Mouse (Mus musculus) layer of hippocampus, adult 18-20 months (tissue): ENCODE data around the gene Nadsyn1. TPM values are rescaled to one million over a fixed set of nuclear protein-coding genes. Genes with fewer than 3 reads are reported as not detected.

Experiments used
- DNase-seq, 2 experiments: peaks; one replicate each; pipeline ENCODE4 v3.0.0; 2022; ENCODE audit warnings: low spot score in 2 of 2
- total RNA-seq, 2 experiments: library from RNA; stranded (reverse); gene quantifications; 2 replicates each; pipeline ENCODE4 v1.2.3; 2021

Gene Nadsyn1
- total RNA-seq, 2 experiments from 2014 or later = 6.4 to 6.8 TPM

- DNase-seq = peak; percentile 52 to 78
Observed at GRCm38 (mm10) chr7:143805199-143805624, 17.4 kb downstream of the Nadsyn1 start.

DNA sequence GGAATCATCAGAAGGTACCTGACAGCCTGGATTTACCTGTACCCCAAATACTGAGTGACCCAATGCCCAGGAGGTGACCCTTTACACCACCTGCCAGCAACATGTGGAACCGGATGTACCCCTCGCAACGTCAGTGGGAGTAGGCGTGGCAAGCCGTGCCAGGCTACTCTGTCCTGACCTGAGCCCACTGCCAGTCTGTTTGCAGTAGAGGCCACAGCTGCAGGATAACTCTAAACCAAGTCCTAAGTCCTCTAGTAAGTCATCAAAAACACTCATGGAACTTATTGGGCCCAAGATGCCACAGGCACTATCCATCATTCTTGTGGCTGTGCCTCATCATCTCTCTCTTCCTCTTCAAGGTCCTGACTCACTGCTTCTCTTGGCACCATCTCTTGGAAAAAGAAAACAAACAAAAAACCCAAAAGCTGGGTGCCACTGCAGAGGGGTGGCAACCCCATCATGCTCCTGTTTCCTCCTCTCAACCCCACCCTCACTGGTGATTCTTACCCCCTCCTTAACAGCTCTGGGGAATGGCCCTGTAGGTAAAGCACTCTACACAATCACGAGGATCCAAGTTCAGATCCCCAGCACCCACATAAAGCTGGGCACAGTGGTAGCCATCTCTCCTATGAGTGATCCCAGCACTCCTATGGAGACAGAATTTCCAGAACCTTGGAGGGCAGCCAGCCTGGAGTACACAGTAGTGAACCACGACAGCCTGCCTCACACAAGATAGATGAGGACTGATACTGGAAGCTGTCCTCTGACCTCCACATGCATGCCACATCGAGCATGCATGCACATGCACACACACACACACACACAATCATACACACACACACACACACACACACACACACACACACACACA is 21.2 kb downstream of the Nadsyn1 start:
- no peak for DNase-seq

DNA sequence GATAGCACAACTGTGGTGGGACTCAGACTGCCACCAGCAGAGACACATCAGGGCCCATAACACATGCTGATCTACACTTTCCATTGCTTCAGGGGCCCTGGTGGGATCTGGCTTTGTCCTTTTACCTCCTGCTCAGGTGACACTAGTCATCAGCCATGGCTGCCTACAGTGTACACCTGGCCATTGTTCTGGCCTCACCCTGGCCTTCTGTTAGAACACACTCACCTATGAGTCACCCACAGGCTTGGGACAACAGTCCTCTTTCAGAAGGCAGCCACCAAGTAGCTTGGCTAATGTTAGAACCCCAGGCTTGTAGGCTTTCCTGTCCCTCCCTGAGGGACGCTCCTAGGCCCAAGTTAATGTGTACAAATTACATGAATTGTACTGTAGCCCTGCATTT is 21.9 kb downstream of the Nadsyn1 start:
- no peak for DNase-seq

GRCm38 (mm10) chr7:143798783-143799182 is 23.9 kb downstream of the Nadsyn1 start:
- DNase-seq = no peak

DNA sequence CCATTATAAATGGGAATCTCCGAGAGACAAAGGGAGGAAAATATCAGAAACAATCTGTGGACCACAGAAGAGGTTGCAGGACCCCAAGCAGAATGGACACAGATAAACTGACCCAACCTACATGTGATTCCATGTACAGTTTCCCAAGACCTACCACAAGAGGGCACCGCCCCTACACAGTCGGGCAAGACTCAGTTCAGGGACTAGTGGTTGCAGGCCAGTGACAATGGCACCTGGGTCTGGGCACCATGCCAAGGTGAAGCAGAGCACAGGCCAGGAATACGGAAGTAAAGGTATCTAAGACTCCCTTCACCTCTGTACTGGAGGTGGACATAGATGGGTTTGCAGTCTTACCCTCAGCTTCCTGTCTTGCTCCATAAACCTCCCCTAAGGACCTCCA is 29.5 kb downstream of the Nadsyn1 start:
- DNase-seq = no peak

GRCm38 (mm10) chr7:143792336-143792985 is 30.2 kb downstream of the Nadsyn1 start:
- no peak for DNase-seq

- DNase-seq = peak; percentile 50 to 56
Observed at GRCm38 (mm10) chr7:143783996-143784829, 38.4 kb downstream of the Nadsyn1 start, which contains the start of gene Mrgpre. Mrgpre (minus strand) TSS chr7:143784500.

- no peak for DNase-seq
Observed at GRCm38 (mm10) chr7:143783378-143783995, 39.2 kb downstream of the Nadsyn1 start.

- DNase-seq = no peak
Observed at GRCm38 (mm10) chr7:143777375-143777774, 45.3 kb downstream of the Nadsyn1 start.

DNA sequence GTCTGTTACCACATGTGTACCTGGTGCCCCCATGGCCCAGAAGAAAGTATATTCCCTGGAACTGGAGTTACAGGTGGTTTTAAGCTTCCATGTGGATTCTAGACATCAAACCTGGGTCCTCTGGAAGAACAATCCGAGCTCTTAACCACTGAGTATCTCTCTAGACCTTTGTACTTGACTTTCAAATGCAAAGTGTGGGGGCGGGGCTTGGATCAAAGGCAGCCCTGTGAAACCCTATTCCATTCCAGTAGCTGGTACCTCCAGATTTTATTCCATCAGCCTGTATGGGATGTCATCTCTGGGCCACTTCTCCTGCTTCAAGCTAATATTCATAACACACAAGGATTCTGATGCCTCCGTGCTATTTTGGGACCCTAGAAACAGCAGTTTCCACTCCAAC is 46.5 kb downstream of the Nadsyn1 start:
- DNase-seq = no peak

GRCm38 (mm10) chr7:143769461-143769860 is 53.2 kb downstream of the Nadsyn1 start:
- DNase-seq = no peak

GRCm38 (mm10) chr7:143768267-143768666 is 54.4 kb downstream of the Nadsyn1 start:
- DNase-seq = no peak

- no peak for DNase-seq
Observed at GRCm38 (mm10) chr7:143766893-143767292, 55.8 kb downstream of the Nadsyn1 start, which contains the start of gene Mrgprg. Mrgprg (minus strand) TSS chr7:143766993.

GRCm38 (mm10) chr7:143764876-143765530 is 57.6 kb downstream of the Nadsyn1 start:
- DNase-seq = no peak

- no peak for DNase-seq
Observed at GRCm38 (mm10) chr7:143763794-143764193, 58.9 kb downstream of the Nadsyn1 start.

DNA sequence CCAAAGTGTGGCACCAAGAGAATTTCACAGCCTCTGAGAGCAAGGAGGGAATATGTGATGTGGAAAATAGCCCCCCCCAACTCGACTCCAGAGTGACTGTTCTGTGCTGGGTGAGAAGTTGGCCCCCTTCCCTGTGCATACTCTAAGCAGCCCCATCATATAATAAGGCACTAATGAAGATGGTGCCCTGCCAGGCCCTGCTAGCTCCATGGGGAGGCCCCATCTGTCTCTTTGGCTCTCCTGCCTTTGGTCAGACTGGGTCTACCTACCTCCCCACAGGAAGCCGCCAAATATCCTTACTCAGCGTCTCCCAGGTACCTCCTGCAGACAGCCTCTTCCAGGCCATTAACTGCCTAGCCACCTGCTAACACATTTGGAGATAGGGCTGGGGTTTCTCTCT is 63.7 kb downstream of the Nadsyn1 start:
- no peak for DNase-seq

GRCm38 (mm10) chr7:143757696-143758095 is 65.0 kb downstream of the Nadsyn1 start:
- no peak for DNase-seq

- DNase-seq = peak; percentile 40 to 56
Observed at GRCm38 (mm10) chr7:143757027-143757390, 65.6 kb downstream of the Nadsyn1 start.

GRCm38 (mm10) chr7:143756125-143757026 is 66.3 kb downstream of the Nadsyn1 start, which contains the start of gene Osbpl5:
Osbpl5 (minus strand) TSS chr7:143756985.
- DNase-seq = peak in 1 of 2 experiments; percentile 45
